Mouse (Mus musculus): ENCODE data around the gene Aph1c. TPM values are rescaled to one million over a fixed set of nuclear protein-coding genes. Genes with fewer than 3 reads are reported as not detected.

The Aph1c gene
- polyA plus RNA-seq, 1 experiment from 2014 or later: 4.1 TPM

- Histone ChIP-seq H3K36me3 (peaks cover 5% of the 10 kb centered on the region; the same call in 1 of the 2 replicates), H3K4me1 (replicated peaks) (peaks cover 8% of the 10 kb centered on the region; the same call in 1 of the 2 replicates), H3K9me3 (no peaks in the 10 kb centered on the region), H3K9ac (no peak overlapping the region), H3K27ac (replicated peaks) (no peak overlapping the region), H3K4me2 (no peak overlapping the region), H3K4me3 (no peak overlapping the region), H3K27me3 (no peaks in the 10 kb centered on the region)
- ATAC-seq (ENCODE audit: low FRiP score, low read depth): no peak
- 70% methylated on average over 3 of the region's 3 CpGs for WGBS
These were observed 30.2 kb upstream of the Aph1c start for GRCm38 (mm10) chr9:66864708-66865107.

- 40% methylated on average over 3 of the region's 3 CpGs for WGBS
- Histone ChIP-seq H3K4me2 (no peak overlapping the region), H3K4me3 (no peak overlapping the region), H3K36me3 (peaks cover 13% of the 10 kb centered on the region; the same call in 1 of the 2 replicates), H3K9ac (no peak overlapping the region), H3K4me1 (replicated peaks) (peaks cover 8% of the 10 kb centered on the region; the same call in 1 of the 2 replicates), H3K27me3 (no peaks in the 10 kb centered on the region), H3K9me3 (no peaks in the 10 kb centered on the region), H3K27ac (replicated peaks) (peak overlapping the region; percentile 40)
- ATAC-seq (ENCODE audit: low FRiP score, low read depth): no peak
These were observed 28.9 kb upstream of the Aph1c start for GRCm38 (mm10) chr9:66863456-66863855.

- 92% methylated on average over 4 of the region's 4 CpGs for WGBS
- H3K4me1 ChIP-seq (replicated peaks): peaks cover 8% of the 10 kb centered on the region; the same call in 1 of the 2 replicates
- peaks cover 19% of the 10 kb centered on the region; the same call in 1 of the 2 replicates for H3K36me3 ChIP-seq
- H3K4me2 ChIP-seq: no peak overlapping the region
- no peaks in the 10 kb centered on the region for H3K27me3 ChIP-seq
- no peaks in the 10 kb centered on the region for H3K9me3 ChIP-seq
- no peak overlapping the region for H3K4me3 ChIP-seq
- H3K27ac ChIP-seq (replicated peaks): no peak overlapping the region
- no peak for ATAC-seq (ENCODE audit: low FRiP score, low read depth)
- H3K9ac ChIP-seq: no peak overlapping the region
These were observed 27.7 kb upstream of the Aph1c start for GRCm38 (mm10) chr9:66862202-66862601.

- Histone ChIP-seq H3K36me3 (peaks cover 19% of the 10 kb centered on the region; the same call in 1 of the 2 replicates), H3K9me3 (no peaks in the 10 kb centered on the region), H3K9ac (no peak overlapping the region), H3K4me3 (no peak overlapping the region), H3K4me2 (no peak overlapping the region), H3K27me3 (no peaks in the 10 kb centered on the region), H3K4me1 (replicated peaks) (peaks cover 8% of the 10 kb centered on the region; the same call in 1 of the 2 replicates), H3K27ac (replicated peaks) (peak overlapping the region; percentile 48; the same call in 1 of the 2 replicates)
- ATAC-seq (ENCODE audit: low FRiP score, low read depth): no peak
- 54% methylated on average over 5 of the region's 5 CpGs for WGBS
These were observed 26.7 kb upstream of the Aph1c start for GRCm38 (mm10) chr9:66861104-66861767.

GRCm38 (mm10) chr9:66859523-66859922, 25.0 kb upstream of the Aph1c start:
- H3K4me2 ChIP-seq: no peak overlapping the region
- no peak overlapping the region for H3K9ac ChIP-seq
- no peaks in the 10 kb centered on the region for H3K9me3 ChIP-seq
- WGBS: 96% methylated on average over 5 of the region's 5 CpGs
- H3K36me3 ChIP-seq: peaks cover 19% of the 10 kb centered on the region; the same call in 1 of the 2 replicates
- no peaks in the 10 kb centered on the region for H3K27me3 ChIP-seq
- H3K4me1 ChIP-seq (replicated peaks): peaks cover 8% of the 10 kb centered on the region; the same call in 1 of the 2 replicates
- no peak overlapping the region for H3K27ac ChIP-seq (replicated peaks)
- ATAC-seq (ENCODE audit: low FRiP score, low read depth): no peak
- H3K4me3 ChIP-seq: no peak overlapping the region

- no peak for ATAC-seq (ENCODE audit: low FRiP score, low read depth)
- H3K27ac ChIP-seq (replicated peaks): no peak overlapping the region
- WGBS: 77% methylated on average over 7 of the region's 7 CpGs
- no peak overlapping the region for H3K9ac ChIP-seq
- peaks cover 22% of the 10 kb centered on the region for H3K36me3 ChIP-seq
- no peak overlapping the region for H3K4me3 ChIP-seq
- peaks cover 3% of the 10 kb centered on the region; the same call in 1 of the 2 replicates for H3K4me1 ChIP-seq (replicated peaks)
- no peak overlapping the region for H3K4me2 ChIP-seq
- no peaks in the 10 kb centered on the region for H3K27me3 ChIP-seq
- no peaks in the 10 kb centered on the region for H3K9me3 ChIP-seq
These were observed 21.3 kb upstream of the Aph1c start for GRCm38 (mm10) chr9:66855865-66856264.

GRCm38 (mm10) chr9:66852592-66852991, 18.1 kb upstream of the Aph1c start:
- H3K9me3 ChIP-seq: no peaks in the 10 kb centered on the region
- H3K4me1 ChIP-seq (replicated peaks): no peaks in the 10 kb centered on the region
- peaks cover 6% of the 10 kb centered on the region for H3K36me3 ChIP-seq
- no peak overlapping the region for H3K4me2 ChIP-seq
- no peak overlapping the region for H3K27ac ChIP-seq (replicated peaks)
- ATAC-seq (ENCODE audit: low FRiP score, low read depth): no peak
- no peak overlapping the region for H3K4me3 ChIP-seq
- H3K27me3 ChIP-seq: no peaks in the 10 kb centered on the region
- no peak overlapping the region for H3K9ac ChIP-seq
- WGBS: 23% methylated on average over 6 of the region's 6 CpGs

- 73% methylated on average over 5 of the region's 5 CpGs for WGBS
These were observed 16.4 kb upstream of the Aph1c start for GRCm38 (mm10) chr9:66850966-66851365.

GRCm38 (mm10) chr9:66846822-66847221, 12.3 kb upstream of the Aph1c start:
- H3K4me2 ChIP-seq: no peak overlapping the region
- H3K27me3 ChIP-seq: no peaks in the 10 kb centered on the region
- no peak overlapping the region for H3K27ac ChIP-seq (replicated peaks)
- H3K4me3 ChIP-seq: no peak overlapping the region
- no peaks in the 10 kb centered on the region for H3K4me1 ChIP-seq (replicated peaks)
- H3K9ac ChIP-seq: no peak overlapping the region
- H3K36me3 ChIP-seq: peaks cover 15% of the 10 kb centered on the region
- 97% methylated on average over 5 of the region's 5 CpGs for WGBS
- ATAC-seq (ENCODE audit: low FRiP score, low read depth): no peak
- no peaks in the 10 kb centered on the region for H3K9me3 ChIP-seq

More at GRCm38 (mm10) chr9:66850966-66851365, 16.4 kb upstream of the Aph1c start:
- ATAC-seq (ENCODE audit: low FRiP score, low read depth): no peak
- no peak overlapping the region for H3K4me2 ChIP-seq
- no peaks in the 10 kb centered on the region for H3K9me3 ChIP-seq
- H3K4me3 ChIP-seq: no peak overlapping the region
- no peak overlapping the region for H3K9ac ChIP-seq
- H3K36me3 ChIP-seq: peaks cover 15% of the 10 kb centered on the region
- no peaks in the 10 kb centered on the region for H3K27me3 ChIP-seq
- no peak overlapping the region for H3K27ac ChIP-seq (replicated peaks)
- no peaks in the 10 kb centered on the region for H3K4me1 ChIP-seq (replicated peaks)

GRCm38 (mm10) chr9:66835097-66835480, 563 bp upstream of the Aph1c start:
- peak overlapping the region; percentile 94 for H3K4me2 ChIP-seq
- whole genome bisulfite sequencing: under 1% methylated on average over 24 of the region's 24 CpGs

GRCm38 (mm10) chr9:66833851-66834250, 675 bp downstream of the Aph1c start:
- no peaks in the 10 kb centered on the region for H3K36me3 ChIP-seq
- peaks cover 19% of the 10 kb centered on the region for H3K4me1 ChIP-seq (replicated peaks)
- peak overlapping the region; percentile 47 for H3K9ac ChIP-seq
- H3K4me3 ChIP-seq: peak overlapping the region; percentile 86
- 16% methylated on average over 7 of the region's 7 CpGs for WGBS
- peak overlapping the region; percentile 94 for H3K4me2 ChIP-seq
- no peaks in the 10 kb centered on the region for H3K9me3 ChIP-seq
- H3K27me3 ChIP-seq: peaks cover 9% of the 10 kb centered on the region
- no peak overlapping the region for H3K27ac ChIP-seq (replicated peaks)
- ATAC-seq (ENCODE audit: low FRiP score, low read depth): no peak

More at GRCm38 (mm10) chr9:66835097-66835480, 563 bp upstream of the Aph1c start:
- peak; percentile 83; the same call in 1 of the 2 replicates for ATAC-seq (ENCODE audit: low FRiP score, low read depth)
- H3K36me3 ChIP-seq: no peaks in the 10 kb centered on the region
- H3K4me3 ChIP-seq: peak overlapping the region; percentile 86
- no peaks in the 10 kb centered on the region for H3K9me3 ChIP-seq
- H3K27me3 ChIP-seq: peaks cover 9% of the 10 kb centered on the region
- peaks cover 19% of the 10 kb centered on the region for H3K4me1 ChIP-seq (replicated peaks)
- H3K9ac ChIP-seq: peak overlapping the region; percentile 43
- peak overlapping the region; percentile 58; the same call in 1 of the 2 replicates for H3K27ac ChIP-seq (replicated peaks)

GRCm38 (mm10) chr9:66832366-66832908, 2.1 kb downstream of the Aph1c start:
- H3K27ac ChIP-seq (replicated peaks): no peak overlapping the region
- ATAC-seq (ENCODE audit: low FRiP score, low read depth): no peak
- 78% methylated on average over 4 of the region's 4 CpGs for WGBS
- H3K4me2 ChIP-seq: no peak overlapping the region
- H3K4me3 ChIP-seq: no peak overlapping the region
- no peaks in the 10 kb centered on the region for H3K36me3 ChIP-seq
- no peaks in the 10 kb centered on the region for H3K9me3 ChIP-seq
- peaks cover 9% of the 10 kb centered on the region for H3K27me3 ChIP-seq
- no peak overlapping the region for H3K9ac ChIP-seq
- peaks cover 19% of the 10 kb centered on the region for H3K4me1 ChIP-seq (replicated peaks)

Data from hindbrain, embryonic 15.5 days (tissue).